Mouse (Mus musculus) liver, embryonic 12.5 days (tissue): ENCODE data around the gene Ccn1. TPM values are rescaled to one million over a fixed set of nuclear protein-coding genes. Genes with fewer than 3 reads are reported as not detected.
A peak's percentile ranks its signal among the peaks of the same experiment; 100 is the strongest.

ENCODE experiments used
- ATAC-seq: fragments of 200-750 bp; cut with Nextera tagmentation; 2 replicates; pipeline ENCODE4 v1.8.0; 2017; ENCODE audit warnings: moderate number of reproducible peaks, mild to moderate bottlenecking, moderate library complexity
- H3K27ac ChIP-seq: fragments of 300-500 bp; sonication (generic); 2 replicates; pipeline ENCODE4 v1.5.1; 2016; ENCODE audit warnings: mild to moderate bottlenecking
- H3K27me3 ChIP-seq: fragments of 300-500 bp; sonication (generic); replicated peaks from 2 replicates; pipeline ENCODE4 v1.6.1; 2016; ENCODE audit warnings: mild to moderate bottlenecking, moderate library complexity
- H3K36me3 ChIP-seq: fragments of 300-500 bp; sonication (generic); 2 replicates; pipeline ENCODE4 v1.6.1; 2016; ENCODE audit warnings: mild to moderate bottlenecking, moderate library complexity
- H3K4me1 ChIP-seq: fragments of 300-500 bp; sonication (generic); 2 replicates; pipeline ENCODE4 v1.6.1; 2016
- H3K4me2 ChIP-seq: fragments of 300-500 bp; sonication (generic); 2 replicates; pipeline ENCODE4 v1.6.1; 2016; ENCODE audit warnings: mild to moderate bottlenecking, moderate library complexity
- H3K4me3 ChIP-seq: fragments of 300-500 bp; sonication (generic); 2 replicates; pipeline ENCODE4 v1.5.1; 2016; ENCODE audit warnings: mild to moderate bottlenecking, moderate library complexity
- H3K9ac ChIP-seq: fragments of 300-500 bp; sonication (generic); 2 replicates; pipeline ENCODE4 v1.6.1; 2016; ENCODE audit warnings: mild to moderate bottlenecking, moderate library complexity
- H3K9me3 ChIP-seq: fragments of 300-500 bp; sonication (generic); replicated peaks from 2 replicates; pipeline ENCODE4 v1.6.1; 2016; ENCODE audit warnings: mild to moderate bottlenecking, moderate library complexity
- WGBS: fragments of 180-500 bp; shearing (Covaris S2); methylation state at CpG from one replicate; pipeline ENCODE4 v1.1.7; 2016; ENCODE audit not compliant: insufficient replicate concordance; 5-methylcytosine and 5-hydroxymethylcytosine counted together
- polyA plus RNA-seq: library from polyadenylated mRNA; unstranded; fragments of >200 nt; fragmentation: Nextera tagmentation; extraction: Ambion mirVana; gene quantifications from 2 replicates; pipeline ENCODE4 v1.2.1, GENCODE M21; 2016

The Ccn1 gene
- polyA plus RNA-seq, 1 experiment from 2014 or later = 11.1 TPM

- H3K4me3 ChIP-seq = no peak overlapping the region
- ATAC-seq = peak; percentile 60
- no peaks in the 10 kb centered on the region for H3K9me3 ChIP-seq
- 67% methylated on average over 14 of the region's 14 CpGs for WGBS
- peaks cover 8% of the 10 kb centered on the region; the same call in 1 of the 2 replicates for H3K27me3 ChIP-seq
- H3K27ac ChIP-seq = no peak overlapping the region
- no peak overlapping the region for H3K4me2 ChIP-seq
- H3K4me1 ChIP-seq = no peaks in the 10 kb centered on the region
- no peaks in the 10 kb centered on the region for H3K36me3 ChIP-seq
- H3K9ac ChIP-seq = no peak overlapping the region
These were observed 15.6 kb downstream of the Ccn1 start for GRCm38 (mm10) chr3:145634002-145634710.

DNA sequence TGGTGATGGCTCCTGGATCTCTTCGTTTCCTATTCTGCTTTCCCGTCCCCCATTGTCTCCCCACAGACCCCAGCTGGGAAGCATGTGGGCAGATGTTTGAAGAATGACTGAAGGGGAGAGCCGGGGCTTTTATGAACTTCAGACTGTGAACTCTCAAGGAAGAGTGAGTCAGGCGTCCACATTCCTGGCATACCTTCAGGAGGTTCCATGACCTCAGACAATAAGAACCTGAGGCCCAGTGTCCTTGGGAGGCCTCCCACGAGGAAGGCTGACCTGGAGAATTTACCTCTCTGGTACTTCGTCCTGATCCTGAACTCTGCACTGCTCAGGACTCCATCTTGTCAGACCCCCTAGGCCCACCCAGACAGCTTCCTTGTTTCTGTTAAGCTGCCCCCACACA lies 16.9 kb downstream of the Ccn1 start:
- Histone ChIP-seq H3K4me3 (no peak overlapping the region), H3K27ac (no peak overlapping the region), H3K27me3 (no peaks in the 10 kb centered on the region; the same call in 1 of the 2 replicates), H3K36me3 (no peaks in the 10 kb centered on the region), H3K9me3 (no peaks in the 10 kb centered on the region), H3K4me1 (no peaks in the 10 kb centered on the region), H3K4me2 (no peak overlapping the region), H3K9ac (no peak overlapping the region)
- WGBS = 22% methylated on average over 6 of the region's 6 CpGs
- ATAC-seq = no peak

- 65% methylated on average over 5 of the region's 5 CpGs for WGBS
These were observed 21.1 kb downstream of the Ccn1 start for GRCm38 (mm10) chr3:145628643-145629042.

DNA sequence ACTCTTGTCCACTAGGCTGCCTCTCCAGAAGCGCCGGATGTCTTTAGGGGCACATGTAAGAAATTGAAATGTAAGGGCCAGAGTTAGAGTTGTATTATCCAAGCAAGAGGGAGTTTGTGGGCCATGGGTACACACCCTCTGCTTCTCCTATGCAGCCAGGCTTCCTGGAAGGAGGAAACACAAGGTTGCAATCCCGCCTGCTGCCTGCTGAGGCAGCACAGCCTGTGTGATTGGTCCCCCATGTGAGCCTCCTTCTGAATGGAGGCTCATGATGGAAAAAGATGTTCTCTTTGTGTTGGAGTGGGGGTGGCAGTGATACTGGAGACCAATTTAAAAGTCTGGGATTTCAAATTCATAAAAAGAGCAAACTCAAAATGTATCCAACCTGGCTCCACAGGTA lies 22.0 kb downstream of the Ccn1 start:
- Histone ChIP-seq H3K9me3 (no peaks in the 10 kb centered on the region), H3K4me2 (no peak overlapping the region), H3K27ac (no peak overlapping the region), H3K4me3 (no peak overlapping the region), H3K9ac (no peak overlapping the region), H3K36me3 (no peaks in the 10 kb centered on the region), H3K4me1 (no peaks in the 10 kb centered on the region), H3K27me3 (no peaks in the 10 kb centered on the region)
- WGBS = 68% methylated on average over 3 of the region's 3 CpGs
- no peak for ATAC-seq

More at GRCm38 (mm10) chr3:145628643-145629042, 21.1 kb downstream of the Ccn1 start:
- H3K9ac ChIP-seq = no peak overlapping the region
- no peaks in the 10 kb centered on the region for H3K4me1 ChIP-seq
- ATAC-seq = no peak
- H3K27me3 ChIP-seq = no peaks in the 10 kb centered on the region
- H3K9me3 ChIP-seq = no peaks in the 10 kb centered on the region
- no peak overlapping the region for H3K4me2 ChIP-seq
- no peak overlapping the region for H3K27ac ChIP-seq
- H3K36me3 ChIP-seq = no peaks in the 10 kb centered on the region
- no peak overlapping the region for H3K4me3 ChIP-seq

- ATAC-seq = no peak
- 70% methylated on average over 1 of the region's 1 CpGs for WGBS
- Histone ChIP-seq H3K9me3 (no peaks in the 10 kb centered on the region), H3K36me3 (no peaks in the 10 kb centered on the region), H3K27ac (no peak overlapping the region), H3K4me3 (no peak overlapping the region), H3K9ac (no peak overlapping the region), H3K4me2 (no peak overlapping the region), H3K4me1 (no peaks in the 10 kb centered on the region), H3K27me3 (no peaks in the 10 kb centered on the region)
These were observed 23.7 kb downstream of the Ccn1 start for GRCm38 (mm10) chr3:145626063-145626462.

GRCm38 (mm10) chr3:145625546-145625945 lies 24.2 kb downstream of the Ccn1 start:
- no peak for ATAC-seq
- 62% methylated on average over 9 of the region's 9 CpGs for WGBS
- H3K36me3 ChIP-seq = no peaks in the 10 kb centered on the region

GRCm38 (mm10) chr3:145624786-145625185 lies 25.0 kb downstream of the Ccn1 start:
- H3K27me3 ChIP-seq = no peaks in the 10 kb centered on the region
- no peaks in the 10 kb centered on the region for H3K4me1 ChIP-seq
- no peak overlapping the region for H3K4me2 ChIP-seq
- H3K9me3 ChIP-seq = no peaks in the 10 kb centered on the region
- ATAC-seq = no peak
- WGBS = 66% methylated on average over 4 of the region's 4 CpGs
- H3K27ac ChIP-seq = no peak overlapping the region
- no peak overlapping the region for H3K9ac ChIP-seq
- H3K36me3 ChIP-seq = no peaks in the 10 kb centered on the region
- H3K4me3 ChIP-seq = no peak overlapping the region

More at GRCm38 (mm10) chr3:145625546-145625945, 24.2 kb downstream of the Ccn1 start:
- Histone ChIP-seq H3K4me2 (no peak overlapping the region), H3K9me3 (no peaks in the 10 kb centered on the region), H3K27ac (no peak overlapping the region), H3K9ac (no peak overlapping the region), H3K4me1 (no peaks in the 10 kb centered on the region), H3K4me3 (no peak overlapping the region), H3K27me3 (no peaks in the 10 kb centered on the region)

GRCm38 (mm10) chr3:145623047-145623446 lies 26.7 kb downstream of the Ccn1 start:
- Histone ChIP-seq H3K27ac (no peak overlapping the region), H3K9me3 (no peaks in the 10 kb centered on the region), H3K4me2 (no peak overlapping the region), H3K36me3 (no peaks in the 10 kb centered on the region), H3K27me3 (no peaks in the 10 kb centered on the region), H3K4me1 (no peaks in the 10 kb centered on the region), H3K4me3 (no peak overlapping the region), H3K9ac (no peak overlapping the region)
- no peak for ATAC-seq
- WGBS = 75% methylated on average over 12 of the region's 12 CpGs

GRCm38 (mm10) chr3:145621209-145621608 lies 28.6 kb downstream of the Ccn1 start:
- Histone ChIP-seq H3K9me3 (no peaks in the 10 kb centered on the region), H3K27ac (no peak overlapping the region), H3K9ac (no peak overlapping the region), H3K4me3 (no peak overlapping the region), H3K4me2 (no peak overlapping the region), H3K27me3 (no peaks in the 10 kb centered on the region), H3K36me3 (no peaks in the 10 kb centered on the region), H3K4me1 (no peaks in the 10 kb centered on the region)
- WGBS = 72% methylated on average over 4 of the region's 4 CpGs
- ATAC-seq = no peak

DNA sequence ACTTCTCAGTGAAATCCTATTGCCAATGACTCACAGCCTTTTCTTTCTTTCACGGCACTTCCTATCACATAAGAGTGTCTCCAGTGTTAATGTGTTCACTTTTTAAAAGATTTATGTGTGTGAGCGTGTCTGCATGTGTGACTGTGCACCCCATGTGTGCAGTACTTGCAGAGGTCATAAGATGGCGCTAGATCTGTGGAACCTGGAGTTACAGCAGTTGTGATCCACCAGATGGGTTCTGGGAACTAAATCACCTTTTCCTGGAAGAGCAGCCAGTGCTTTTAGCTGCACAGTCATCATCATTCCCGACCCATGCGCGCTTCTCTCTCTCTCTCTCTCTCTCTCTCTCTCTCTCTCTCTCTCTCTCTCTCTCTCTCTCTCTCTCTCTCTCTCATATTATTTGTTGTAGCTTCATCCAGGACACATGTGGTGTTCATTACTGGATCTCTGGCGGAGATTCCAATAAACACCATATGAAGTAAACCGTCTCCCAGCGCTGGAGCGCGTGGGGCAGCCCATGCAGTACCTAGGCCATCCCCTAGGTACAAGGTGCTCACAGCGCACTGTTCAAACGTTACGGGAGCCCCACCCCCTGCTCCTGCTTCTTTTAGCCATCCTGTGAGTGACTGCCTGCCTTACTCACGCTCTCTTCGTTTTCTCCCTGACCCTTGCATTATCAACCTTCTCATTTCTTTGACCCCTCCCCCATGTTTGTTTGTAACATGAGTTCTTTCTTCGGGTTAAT lies 30.0 kb downstream of the Ccn1 start:
- no peak for ATAC-seq
- peaks cover 5% of the 10 kb centered on the region; the same call in 1 of the 2 replicates for H3K4me1 ChIP-seq
- no peaks in the 10 kb centered on the region for H3K36me3 ChIP-seq
- H3K4me3 ChIP-seq = no peak overlapping the region
- 82% methylated on average over 17 of the region's 17 CpGs for WGBS
- no peaks in the 10 kb centered on the region for H3K9me3 ChIP-seq
- no peak overlapping the region for H3K9ac ChIP-seq
- H3K27ac ChIP-seq = no peak overlapping the region
- H3K4me2 ChIP-seq = no peak overlapping the region
- no peaks in the 10 kb centered on the region for H3K27me3 ChIP-seq

GRCm38 (mm10) chr3:145618299-145618698 lies 31.5 kb downstream of the Ccn1 start:
- no peaks in the 10 kb centered on the region for H3K36me3 ChIP-seq
- peaks cover 12% of the 10 kb centered on the region; the same call in 1 of the 2 replicates for H3K4me1 ChIP-seq
- no peaks in the 10 kb centered on the region for H3K27me3 ChIP-seq
- ATAC-seq = no peak
- WGBS = 47% methylated on average over 9 of the region's 9 CpGs
- H3K4me2 ChIP-seq = no peak overlapping the region
- H3K27ac ChIP-seq = no peak overlapping the region
- H3K4me3 ChIP-seq = no peak overlapping the region
- no peaks in the 10 kb centered on the region for H3K9me3 ChIP-seq
- no peak overlapping the region for H3K9ac ChIP-seq

GRCm38 (mm10) chr3:145614362-145615115 lies 35.2 kb downstream of the Ccn1 start:
- H3K36me3 ChIP-seq = no peaks in the 10 kb centered on the region
- 25% methylated on average over 17 of the region's 17 CpGs for WGBS
- H3K9me3 ChIP-seq = no peaks in the 10 kb centered on the region
- H3K4me1 ChIP-seq = peaks cover 13% of the 10 kb centered on the region; the same call in 1 of the 2 replicates
- no peak overlapping the region for H3K27ac ChIP-seq
- no peaks in the 10 kb centered on the region for H3K27me3 ChIP-seq
- no peak overlapping the region for H3K4me2 ChIP-seq
- no peak overlapping the region for H3K4me3 ChIP-seq
- ATAC-seq = no peak
- H3K9ac ChIP-seq = no peak overlapping the region
